Mouse (Mus musculus): ENCODE measurements around the gene Fam131a.

- TF ChIP-seq POLR2A (IDR thresholded peaks at IDR 0.05; ENCODE audit: low read depth, low read length): no peak
- no peak for TF ChIP-seq CTCF (IDR thresholded peaks at IDR 0.05; ENCODE audit: borderline replicate concordance, insufficient read depth, low read length)
Observed at GRCm38 (mm10) chr16:20730293-20730711, 37.3 kb downstream of the Fam131a start.

Measured in embryonic fibroblast, embryonic 13.5 days (primary cell).